Mouse (Mus musculus): ENCODE measurements around the gene Abca2. TPM values are rescaled to one million over a fixed set of nuclear protein-coding genes. Genes with fewer than 3 reads are reported as not detected.
"Not testable (repeated sequence)": the region's sequence is repeated elsewhere in the genome, so short reads cannot be mapped to it uniquely, and the experiment has no call there.

The Abca2 gene
- total RNA-seq, 2 experiments from 2014 or later: 160 to 168 TPM

DNA sequence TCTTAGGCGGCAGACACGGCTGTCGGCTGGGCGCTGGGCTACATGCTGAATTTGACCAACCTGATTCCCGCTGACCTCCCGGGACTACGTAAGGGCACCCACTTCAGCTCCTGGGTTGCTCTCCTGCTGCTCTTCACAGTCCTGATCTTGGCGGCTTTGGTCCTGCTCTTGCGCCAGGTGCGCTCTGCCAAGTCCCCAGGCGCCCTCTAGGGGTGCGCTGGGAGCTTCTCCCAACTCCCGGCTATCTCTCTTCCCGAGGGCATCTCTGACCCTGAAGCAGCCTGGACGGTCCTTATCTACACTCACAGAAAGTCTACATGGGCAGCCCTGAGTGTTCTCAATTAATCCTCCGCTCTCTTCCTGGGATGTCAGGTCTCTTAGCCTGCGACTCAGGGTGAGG, 27.7 kb upstream of the Abca2 start:
- Histone ChIP-seq H3K4me3 (peak overlapping the region; percentile 39), H3K27ac (no peak overlapping the region)
- intact Hi-C loops (cut with DNase I): no loop called here
- peak; percentile 83 for TF ChIP-seq CTCF (IDR thresholded peaks at IDR 0.05)
- DNase-seq (ENCODE audit: extremely low spot score in 1 of 2, low spot score in 2 of 2): peak; percentile 59 to 65

- peak; percentile 55 to 63 for DNase-seq (ENCODE audit: extremely low spot score in 1 of 2, low spot score in 2 of 2)
- TF ChIP-seq CTCF (IDR thresholded peaks at IDR 0.05): peak; percentile 65
- Histone ChIP-seq H3K4me3 (peak overlapping the region; percentile 80), H3K27ac (peak overlapping the region; percentile 97)
- intact Hi-C loops (cut with DNase I): loop anchor here (2.0 kb wide), 2 partner anchors 30 to 70 kb away; partner anchors contain the start of genes Man1b1 and Sapcd2
Observed at GRCm38 (mm10) chr2:25402377-25402971, 26.0 kb upstream of the Abca2 start.

GRCm38 (mm10) chr2:25402972-25403601, 25.4 kb upstream of the Abca2 start:
- H3K4me3 ChIP-seq: peak overlapping the region; percentile 80
- intact Hi-C loops (cut with DNase I): loop anchor here (1.0 to 2.0 kb wide), 3 partner anchors 30 to 85 kb away; partner anchors contain the start of genes Man1b1 and Sapcd2
- H3K27ac ChIP-seq: peak overlapping the region; percentile 97
- DNase-seq (ENCODE audit: extremely low spot score in 1 of 2, low spot score in 2 of 2): peak; percentile 91 to 93
- TF ChIP-seq CTCF (IDR thresholded peaks at IDR 0.05): no peak

- no peak for DNase-seq (ENCODE audit: extremely low spot score in 1 of 2, low spot score in 2 of 2)
- H3K4me3 ChIP-seq: peak overlapping the region; percentile 80
- intact Hi-C loops (cut with DNase I): loop anchor here (1.0 to 2.0 kb wide), 3 partner anchors 31 to 86 kb away; partner anchors contain the start of genes Man1b1 and Sapcd2
- H3K27ac ChIP-seq: peak overlapping the region; percentile 57
- TF ChIP-seq CTCF (IDR thresholded peaks at IDR 0.05): no peak
Observed at GRCm38 (mm10) chr2:25403994-25404393, 24.5 kb upstream of the Abca2 start.

GRCm38 (mm10) chr2:25408908-25409307, 19.6 kb upstream of the Abca2 start:
- intact Hi-C loops (cut with DNase I): no loop called here
- TF ChIP-seq CTCF (IDR thresholded peaks at IDR 0.05): no peak
- Histone ChIP-seq H3K27ac (no peak overlapping the region), H3K4me3 (no peak overlapping the region)
- no peak for DNase-seq (ENCODE audit: extremely low spot score in 1 of 2, low spot score in 2 of 2)

- intact Hi-C loops (cut with DNase I); H3K4me3 ChIP-seq; H3K27ac ChIP-seq; DNase-seq (ENCODE audit: extremely low spot score in 1 of 2, low spot score in 2 of 2): not testable (repeated sequence)
- peak; percentile 45 for TF ChIP-seq CTCF (IDR thresholded peaks at IDR 0.05)
Observed at GRCm38 (mm10) chr2:25413436-25413835, 15.1 kb upstream of the Abca2 start.

GRCm38 (mm10) chr2:25417426-25417825, 11.1 kb upstream of the Abca2 start:
- no peak overlapping the region for H3K4me3 ChIP-seq
- no peak overlapping the region for H3K27ac ChIP-seq
- TF ChIP-seq CTCF (IDR thresholded peaks at IDR 0.05): no peak
- intact Hi-C loops (cut with DNase I): no loop called here
- DNase-seq (ENCODE audit: extremely low spot score in 1 of 2, low spot score in 2 of 2): no peak

GRCm38 (mm10) chr2:25421896-25422295, 6.6 kb upstream of the Abca2 start:
- TF ChIP-seq CTCF (IDR thresholded peaks at IDR 0.05): peak; percentile 55
- no peak for DNase-seq (ENCODE audit: extremely low spot score in 1 of 2, low spot score in 2 of 2)
- H3K4me3 ChIP-seq: no peak overlapping the region
- no peak overlapping the region for H3K27ac ChIP-seq
- intact Hi-C loops (cut with DNase I): no loop called here

GRCm38 (mm10) chr2:25422587-25423410, 5.7 kb upstream of the Abca2 start, which contains the start of gene Fut7:
Gene Fut7, plus strand, starts transcription at chr2:25423267.
- no peak within 1 kb of the TSS for H3K4me3 ChIP-seq
- TF ChIP-seq CTCF (IDR thresholded peaks at IDR 0.05): no peak
- no peak within 1 kb of the TSS for H3K27ac ChIP-seq
- intact Hi-C loops (cut with DNase I): no loop called here
- no peak for DNase-seq (ENCODE audit: extremely low spot score in 1 of 2, low spot score in 2 of 2)

DNA sequence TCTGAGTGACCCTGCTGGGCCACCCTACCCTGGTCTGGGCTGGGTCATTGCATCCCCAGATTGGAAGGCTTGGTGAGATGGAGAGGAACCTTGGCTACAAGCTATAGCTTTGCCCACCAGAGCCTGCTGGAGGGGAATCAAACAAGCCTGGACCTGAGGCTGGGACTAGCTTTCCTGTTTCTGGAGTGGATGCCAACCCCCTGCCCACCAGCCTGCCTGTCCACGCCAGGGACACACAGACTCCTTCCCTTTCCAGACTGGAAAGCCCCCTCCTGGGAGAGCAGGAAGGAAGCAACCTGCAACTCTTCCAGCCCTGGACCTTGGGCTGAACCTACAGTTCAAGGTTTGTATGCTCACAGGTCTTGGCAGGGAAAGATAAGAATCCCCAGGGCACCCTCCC, 4.9 kb upstream of the Abca2 start:
- no peak for TF ChIP-seq CTCF (IDR thresholded peaks at IDR 0.05)
- DNase-seq (ENCODE audit: extremely low spot score in 1 of 2, low spot score in 2 of 2): no peak
- Histone ChIP-seq H3K4me3 (no peak overlapping the region), H3K27ac (no peak overlapping the region)
- intact Hi-C loops (cut with DNase I): no loop called here

GRCm38 (mm10) chr2:25425481-25425880, 3.0 kb upstream of the Abca2 start:
- intact Hi-C loops (cut with DNase I): loop anchor here (5.0 kb wide), 1 partner anchor 57 kb away; no protein-coding TSS in a partner anchor
- TF ChIP-seq CTCF (IDR thresholded peaks at IDR 0.05): no peak
- no peak overlapping the region for H3K4me3 ChIP-seq
- DNase-seq (ENCODE audit: extremely low spot score in 1 of 2, low spot score in 2 of 2): no peak
- H3K27ac ChIP-seq: no peak overlapping the region
